Mouse (Mus musculus): ENCODE results near the gene Tagln.

DNA sequence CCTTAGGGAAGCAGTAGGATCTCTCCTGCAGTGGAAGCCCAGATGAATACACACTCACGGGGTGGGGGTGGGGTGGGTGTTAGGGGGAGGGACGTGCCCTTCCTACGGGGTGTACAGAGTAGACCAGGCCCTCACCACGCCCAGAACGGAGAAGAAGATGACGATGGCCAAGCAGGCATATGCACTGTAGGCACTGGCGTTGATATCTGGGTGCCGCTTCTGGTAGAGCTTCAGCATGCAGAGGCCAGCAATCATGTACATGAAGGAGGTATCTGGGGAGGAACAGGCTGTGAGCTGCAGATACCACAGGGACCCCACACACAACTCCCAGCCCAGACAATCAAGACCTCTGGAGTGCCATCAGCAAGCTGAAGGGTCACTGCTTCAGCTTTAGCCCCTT is 7.1 kb upstream of the Tagln start:
- TF ChIP-seq CTCF (IDR thresholded peaks at IDR 0.05; ENCODE audit: borderline replicate concordance, extremely low read depth, insufficient read depth, insufficient read length) (no peak), POLR2A (IDR thresholded peaks at IDR 0.05; ENCODE audit: borderline replicate concordance, extremely low read depth, insufficient read depth, insufficient read length, poor library complexity, severe bottlenecking) (no peak)

Measured in brain, embryonic 14.5 days (tissue).